Mouse (Mus musculus): ENCODE results near the gene Btg4. TPM values are rescaled to one million over a fixed set of nuclear protein-coding genes. Genes with fewer than 3 reads are reported as not detected.
A peak's percentile ranks its signal among the peaks of the same experiment; 100 is the strongest.

Btg4 gene
- polyA plus RNA-seq, 1 experiment, result not detected

DNA sequence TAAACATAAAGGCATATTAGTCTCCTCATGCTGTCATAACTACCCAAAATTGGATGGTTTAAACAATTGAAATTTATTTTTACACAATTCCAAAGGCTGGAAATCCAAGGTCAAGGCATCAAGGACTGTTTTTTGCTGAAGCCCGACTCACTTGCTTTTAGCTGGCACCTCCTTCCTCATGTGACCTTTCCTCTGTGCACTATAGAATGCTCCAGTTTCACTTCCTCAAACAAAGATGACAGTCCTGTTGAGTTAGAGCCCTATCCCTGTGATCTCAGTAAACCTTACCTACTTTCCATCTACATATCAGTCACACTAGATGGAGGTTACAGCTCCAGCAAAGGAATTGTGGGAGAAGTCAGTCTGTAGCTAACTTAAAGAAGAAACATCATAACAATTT lies 30.6 kb upstream of the Btg4 start:
- H3K27ac ChIP-seq (ENCODE audit: insufficient read depth, low read depth, low read length), result no peak overlapping the region
- no peak for DNase-seq
- no peak overlapping the region for H3K4me3 ChIP-seq (ENCODE audit: insufficient read depth, low read depth, low read length)
- H3K4me1 ChIP-seq (ENCODE audit: control insufficient read depth, insufficient read depth, low read length), result no peaks in the 10 kb centered on the region
- TF ChIP-seq CTCF (conservative IDR thresholded peaks at IDR 0.05; ENCODE audit: insufficient read depth, insufficient read length, low read depth, low read length) (no peak), POLR2A (IDR thresholded peaks at IDR 0.05; ENCODE audit: low read depth, low read length) (no peak)
- H3K36me3 ChIP-seq (ENCODE audit: control insufficient read depth, insufficient read depth, low read length), result no peaks in the 10 kb centered on the region
- no peaks in the 10 kb centered on the region for H3K27me3 ChIP-seq (replicated peaks; ENCODE audit: control insufficient read depth, insufficient read depth, low read length)
- WGBS, result 15% methylated on average over 1 of the region's 1 CpGs

DNA sequence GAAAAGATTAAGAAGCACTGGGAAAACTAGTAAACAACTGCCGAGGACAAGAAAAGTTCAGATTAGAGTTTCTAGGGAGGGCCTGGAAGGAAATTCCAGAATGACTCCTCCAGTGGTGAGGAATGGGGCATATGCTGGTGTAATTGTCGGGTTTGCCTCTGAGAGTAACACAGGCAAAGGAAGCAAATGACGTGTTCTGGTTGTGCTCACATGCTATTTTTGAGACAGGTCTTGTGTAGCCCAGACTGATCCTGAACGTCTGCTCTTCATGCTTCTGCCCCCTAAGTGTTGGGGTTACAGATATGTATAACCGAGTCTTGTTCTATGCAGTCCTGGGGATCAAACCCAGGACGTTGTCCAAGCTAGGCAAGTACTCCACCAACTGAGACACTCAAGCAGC lies 29.1 kb upstream of the Btg4 start:
- WGBS, result 64% methylated on average over 6 of the region's 6 CpGs
- no peak for DNase-seq
- H3K36me3 ChIP-seq (ENCODE audit: control insufficient read depth, insufficient read depth, low read length), result no peaks in the 10 kb centered on the region
- H3K27me3 ChIP-seq (replicated peaks; ENCODE audit: control insufficient read depth, insufficient read depth, low read length), result no peaks in the 10 kb centered on the region
- TF ChIP-seq POLR2A (IDR thresholded peaks at IDR 0.05; ENCODE audit: low read depth, low read length), result no peak
- no peak for TF ChIP-seq CTCF (conservative IDR thresholded peaks at IDR 0.05; ENCODE audit: insufficient read depth, insufficient read length, low read depth, low read length)
- no peaks in the 10 kb centered on the region for H3K4me1 ChIP-seq (ENCODE audit: control insufficient read depth, insufficient read depth, low read length)
- no peak overlapping the region for H3K27ac ChIP-seq (ENCODE audit: insufficient read depth, low read depth, low read length)
- H3K4me3 ChIP-seq (ENCODE audit: insufficient read depth, low read depth, low read length), result no peak overlapping the region

DNA sequence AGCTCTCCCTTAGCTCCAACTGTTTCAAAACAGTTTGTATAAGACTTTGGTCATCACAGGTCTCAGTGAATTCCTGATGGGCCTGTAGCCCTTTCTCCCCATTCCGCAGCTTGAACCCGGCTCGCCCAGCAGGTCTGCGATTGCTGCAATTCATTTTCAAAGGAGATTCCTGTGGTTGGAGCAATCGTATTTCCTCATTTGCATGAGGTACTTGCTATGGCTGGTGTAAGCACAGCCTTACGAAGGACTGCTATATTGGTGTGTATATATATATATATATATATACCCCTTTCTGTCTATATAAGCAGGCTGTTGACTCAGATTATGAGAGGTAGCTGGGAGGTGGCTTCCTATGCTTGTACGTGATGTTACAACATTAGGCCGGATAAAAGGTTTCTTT lies 28.4 kb upstream of the Btg4 start:
- Histone ChIP-seq H3K27ac (ENCODE audit: insufficient read depth, low read depth, low read length) (no peak overlapping the region), H3K36me3 (ENCODE audit: control insufficient read depth, insufficient read depth, low read length) (no peaks in the 10 kb centered on the region), H3K4me3 (ENCODE audit: insufficient read depth, low read depth, low read length) (no peak overlapping the region), H3K4me1 (ENCODE audit: control insufficient read depth, insufficient read depth, low read length) (no peaks in the 10 kb centered on the region), H3K27me3 (replicated peaks; ENCODE audit: control insufficient read depth, insufficient read depth, low read length) (no peaks in the 10 kb centered on the region)
- TF ChIP-seq CTCF (conservative IDR thresholded peaks at IDR 0.05; ENCODE audit: insufficient read depth, insufficient read length, low read depth, low read length) (no peak), POLR2A (IDR thresholded peaks at IDR 0.05; ENCODE audit: low read depth, low read length) (no peak)
- DNase-seq, result no peak
- 77% methylated on average over 8 of the region's 8 CpGs for WGBS

DNA sequence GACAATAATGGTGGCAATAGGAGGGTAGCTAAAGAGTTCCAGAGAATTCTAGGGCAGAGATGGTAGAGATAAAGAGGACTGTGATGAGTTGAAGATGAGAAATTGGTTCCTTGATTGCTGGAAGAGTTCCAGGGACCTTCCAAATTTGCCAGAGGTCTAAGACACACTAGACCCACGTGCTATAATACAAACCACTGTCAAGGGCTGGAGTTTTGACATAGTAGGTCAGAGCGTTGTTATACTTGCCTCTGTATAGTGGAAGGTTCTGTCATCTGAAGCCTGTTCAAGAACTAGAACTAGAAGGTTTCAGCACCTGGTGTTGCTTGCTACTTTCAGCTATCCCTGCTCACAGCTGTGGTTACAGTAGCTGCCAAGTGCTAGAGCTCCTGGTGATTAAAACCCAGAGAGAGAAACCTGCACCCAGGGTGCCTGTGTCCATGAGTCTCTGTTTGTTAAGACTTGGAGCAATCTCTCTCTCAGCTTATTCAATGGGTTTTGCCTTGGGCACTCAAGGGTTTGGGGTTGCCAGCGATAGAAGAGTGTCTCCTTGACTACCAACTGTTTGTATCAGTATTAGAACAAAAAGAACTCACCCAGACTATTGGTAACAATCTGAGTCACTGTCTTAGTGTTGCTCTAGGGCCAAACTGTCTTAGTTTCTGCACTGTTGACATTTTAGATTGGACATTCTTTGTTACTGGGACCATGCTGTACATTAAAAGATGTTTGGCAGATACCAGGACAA lies 27.7 kb upstream of the Btg4 start:
- DNase-seq, result no peak
- WGBS, result 87% methylated on average over 3 of the region's 3 CpGs
- Histone ChIP-seq H3K36me3 (ENCODE audit: control insufficient read depth, insufficient read depth, low read length) (no peaks in the 10 kb centered on the region), H3K4me3 (ENCODE audit: insufficient read depth, low read depth, low read length) (no peak overlapping the region), H3K4me1 (ENCODE audit: control insufficient read depth, insufficient read depth, low read length) (no peaks in the 10 kb centered on the region), H3K27me3 (replicated peaks; ENCODE audit: control insufficient read depth, insufficient read depth, low read length) (no peaks in the 10 kb centered on the region), H3K27ac (ENCODE audit: insufficient read depth, low read depth, low read length) (no peak overlapping the region)
- TF ChIP-seq CTCF (conservative IDR thresholded peaks at IDR 0.05; ENCODE audit: insufficient read depth, insufficient read length, low read depth, low read length), result no peak
- no peak for TF ChIP-seq POLR2A (IDR thresholded peaks at IDR 0.05; ENCODE audit: low read depth, low read length)

DNA sequence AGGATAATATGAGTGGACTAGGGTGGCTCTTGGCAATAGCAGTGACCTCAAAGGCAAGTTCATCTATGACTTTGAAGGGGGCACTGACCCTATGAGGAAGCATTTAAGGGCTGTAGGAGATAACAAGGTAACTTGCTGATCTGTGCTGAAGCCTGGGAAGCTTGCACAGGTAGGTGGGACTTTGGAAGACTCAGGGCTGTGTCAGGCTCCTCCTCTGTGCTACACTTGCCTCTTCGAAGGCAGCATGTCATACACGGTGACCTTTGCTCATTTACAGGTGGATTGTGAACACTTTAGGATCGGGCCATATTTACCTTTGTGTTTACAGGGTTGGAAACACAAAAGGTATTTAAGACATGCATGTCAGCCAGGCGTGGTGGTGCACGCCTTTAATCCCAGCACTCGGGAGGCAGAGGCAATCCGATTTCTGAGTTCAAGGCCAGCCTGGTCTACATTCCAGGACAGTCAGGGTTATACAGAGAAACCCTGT lies 19.2 kb upstream of the Btg4 start:
- no peak for DNase-seq
- Histone ChIP-seq H3K36me3 (ENCODE audit: control insufficient read depth, insufficient read depth, low read length) (no peaks in the 10 kb centered on the region), H3K27ac (ENCODE audit: insufficient read depth, low read depth, low read length) (no peak overlapping the region), H3K4me1 (ENCODE audit: control insufficient read depth, insufficient read depth, low read length) (no peaks in the 10 kb centered on the region), H3K27me3 (replicated peaks; ENCODE audit: control insufficient read depth, insufficient read depth, low read length) (no peaks in the 10 kb centered on the region), H3K4me3 (ENCODE audit: insufficient read depth, low read depth, low read length) (no peak overlapping the region)
- WGBS, result 89% methylated on average over 7 of the region's 7 CpGs
- TF ChIP-seq CTCF (conservative IDR thresholded peaks at IDR 0.05; ENCODE audit: insufficient read depth, insufficient read length, low read depth, low read length), result no peak
- no peak for TF ChIP-seq POLR2A (IDR thresholded peaks at IDR 0.05; ENCODE audit: low read depth, low read length)

DNA sequence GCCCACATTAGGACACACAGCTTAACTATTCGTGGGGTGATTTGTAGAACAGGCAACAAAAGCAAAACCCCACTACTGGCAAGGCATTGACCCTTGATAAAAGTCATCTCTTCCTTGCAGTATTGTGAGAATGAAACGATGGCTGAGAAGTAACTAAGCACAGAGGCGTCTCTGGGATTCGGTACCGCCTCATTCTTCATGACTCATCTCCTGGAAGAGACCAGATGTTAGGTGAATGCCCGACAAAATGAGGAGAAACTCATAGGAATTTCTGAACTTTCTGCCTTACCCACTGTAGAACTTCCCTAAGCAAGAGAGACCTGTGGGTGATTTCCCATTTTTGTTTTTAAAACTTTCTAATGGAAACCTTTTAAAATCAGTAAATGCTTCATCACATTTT lies 18.6 kb upstream of the Btg4 start:
- H3K27ac ChIP-seq (ENCODE audit: insufficient read depth, low read depth, low read length), result no peak overlapping the region
- no peaks in the 10 kb centered on the region for H3K4me1 ChIP-seq (ENCODE audit: control insufficient read depth, insufficient read depth, low read length)
- TF ChIP-seq CTCF (conservative IDR thresholded peaks at IDR 0.05; ENCODE audit: insufficient read depth, insufficient read length, low read depth, low read length) (no peak), POLR2A (IDR thresholded peaks at IDR 0.05; ENCODE audit: low read depth, low read length) (no peak)
- H3K4me3 ChIP-seq (ENCODE audit: insufficient read depth, low read depth, low read length), result no peak overlapping the region
- WGBS, result 79% methylated on average over 6 of the region's 6 CpGs
- H3K36me3 ChIP-seq (ENCODE audit: control insufficient read depth, insufficient read depth, low read length), result no peaks in the 10 kb centered on the region
- DNase-seq, result no peak
- no peaks in the 10 kb centered on the region for H3K27me3 ChIP-seq (replicated peaks; ENCODE audit: control insufficient read depth, insufficient read depth, low read length)

DNA sequence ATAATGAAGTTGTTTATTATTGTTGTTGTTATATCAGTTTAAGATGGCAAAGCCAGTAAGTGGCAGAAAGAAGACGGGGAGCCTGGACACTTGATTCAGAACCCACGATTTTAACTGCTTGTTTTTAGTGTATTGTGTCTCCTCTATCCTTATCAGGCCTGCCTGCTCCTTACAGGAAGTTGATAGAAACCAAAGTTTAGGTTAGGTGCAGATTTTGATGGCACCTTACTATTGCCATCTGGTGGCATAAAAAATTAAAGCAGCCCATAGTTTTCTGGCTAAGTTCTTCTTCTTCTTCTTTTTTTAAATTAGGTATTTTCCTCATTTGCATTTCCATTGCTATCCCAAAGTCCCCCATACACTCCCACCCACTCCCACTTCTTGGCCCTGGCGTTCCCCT lies 8.5 kb upstream of the Btg4 start:
- 60% methylated on average over 3 of the region's 3 CpGs for WGBS
- TF ChIP-seq CTCF (conservative IDR thresholded peaks at IDR 0.05; ENCODE audit: insufficient read depth, insufficient read length, low read depth, low read length) (no peak), POLR2A (IDR thresholded peaks at IDR 0.05; ENCODE audit: low read depth, low read length) (no peak)
- DNase-seq, result peak; percentile 12

More for the DNA sequence above, 8.5 kb upstream of the Btg4 start:
- Histone ChIP-seq H3K4me3 (ENCODE audit: insufficient read depth, low read depth, low read length) (no peak overlapping the region), H3K27me3 (replicated peaks; ENCODE audit: control insufficient read depth, insufficient read depth, low read length) (no peaks in the 10 kb centered on the region), H3K4me1 (ENCODE audit: control insufficient read depth, insufficient read depth, low read length) (no peaks in the 10 kb centered on the region), H3K27ac (ENCODE audit: insufficient read depth, low read depth, low read length) (no peak overlapping the region), H3K36me3 (ENCODE audit: control insufficient read depth, insufficient read depth, low read length) (no peaks in the 10 kb centered on the region)
